Mouse (Mus musculus): ENCODE measurements around the gene Agrn.
"Not testable (repeated sequence)": the region's sequence is repeated elsewhere in the genome, so short reads cannot be mapped to it uniquely, and the experiment has no call there.

Agrn gene

DNA sequence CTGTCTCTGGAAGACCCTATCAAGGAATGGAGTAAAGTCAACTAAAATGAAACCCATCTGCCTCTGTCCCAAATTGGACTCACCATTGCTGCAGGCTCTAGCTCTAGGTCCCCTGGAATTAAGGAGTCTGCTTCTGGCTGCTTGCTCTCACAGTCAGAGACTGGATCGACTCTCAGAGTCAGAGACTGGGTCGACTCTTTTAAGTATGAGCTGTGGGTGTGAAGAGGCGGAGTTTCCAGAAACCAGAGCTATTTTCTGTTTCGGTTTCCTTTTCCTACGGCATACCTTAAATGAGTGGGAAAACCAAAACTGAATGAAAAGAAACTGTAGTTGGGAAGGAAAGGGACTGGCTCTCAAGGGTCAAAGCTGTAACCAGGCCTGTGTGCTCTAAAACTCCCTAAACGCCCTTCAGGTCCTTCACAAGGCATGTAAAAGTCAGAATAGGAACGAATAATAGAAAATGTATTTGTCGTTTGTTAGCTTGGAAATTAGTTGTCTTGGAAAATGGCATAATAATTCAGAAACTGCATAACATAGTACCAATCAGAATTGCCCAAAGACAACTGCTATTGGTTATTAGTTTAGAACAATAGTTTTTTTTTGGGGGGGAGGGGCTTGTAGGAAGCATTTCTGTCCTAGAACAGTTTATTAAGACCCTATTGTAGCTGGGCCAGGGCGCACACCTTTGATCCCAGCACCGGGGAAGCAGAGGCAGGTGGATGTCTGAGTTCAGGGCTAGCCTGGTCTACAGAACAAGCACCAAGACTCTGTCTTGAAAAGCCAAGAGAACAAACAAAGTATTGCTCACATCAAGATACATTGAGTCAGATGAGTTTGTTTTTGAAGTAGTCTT lies 3.6 kb upstream of the Agrn start, which contains the start of gene Isg15:
Gene Isg15 (minus strand): TSS at position 196 of the 853 bp plus-strand sequence.
- DNase-seq: peak; percentile 36

DNA sequence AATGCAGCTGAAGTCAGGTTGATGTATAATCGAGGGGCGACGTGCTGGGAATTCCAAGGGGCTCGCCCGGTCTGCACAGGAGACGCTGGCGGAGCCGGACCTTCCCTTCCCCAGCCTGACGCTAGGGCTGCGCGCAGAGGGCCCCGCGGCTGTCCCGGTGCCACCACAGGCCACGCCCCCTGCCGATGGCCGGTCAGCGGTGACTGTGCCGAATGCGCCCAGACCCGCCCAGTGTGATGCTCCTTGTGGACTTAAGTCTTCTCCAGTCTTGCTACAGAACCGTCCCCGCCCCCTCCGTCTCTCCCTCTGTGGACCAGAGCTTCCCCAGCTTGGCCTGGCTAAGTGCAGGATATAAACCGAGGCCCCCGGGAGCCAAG lies 529 bp upstream of the Agrn start:
- DNase-seq: peak; percentile 66

DNA sequence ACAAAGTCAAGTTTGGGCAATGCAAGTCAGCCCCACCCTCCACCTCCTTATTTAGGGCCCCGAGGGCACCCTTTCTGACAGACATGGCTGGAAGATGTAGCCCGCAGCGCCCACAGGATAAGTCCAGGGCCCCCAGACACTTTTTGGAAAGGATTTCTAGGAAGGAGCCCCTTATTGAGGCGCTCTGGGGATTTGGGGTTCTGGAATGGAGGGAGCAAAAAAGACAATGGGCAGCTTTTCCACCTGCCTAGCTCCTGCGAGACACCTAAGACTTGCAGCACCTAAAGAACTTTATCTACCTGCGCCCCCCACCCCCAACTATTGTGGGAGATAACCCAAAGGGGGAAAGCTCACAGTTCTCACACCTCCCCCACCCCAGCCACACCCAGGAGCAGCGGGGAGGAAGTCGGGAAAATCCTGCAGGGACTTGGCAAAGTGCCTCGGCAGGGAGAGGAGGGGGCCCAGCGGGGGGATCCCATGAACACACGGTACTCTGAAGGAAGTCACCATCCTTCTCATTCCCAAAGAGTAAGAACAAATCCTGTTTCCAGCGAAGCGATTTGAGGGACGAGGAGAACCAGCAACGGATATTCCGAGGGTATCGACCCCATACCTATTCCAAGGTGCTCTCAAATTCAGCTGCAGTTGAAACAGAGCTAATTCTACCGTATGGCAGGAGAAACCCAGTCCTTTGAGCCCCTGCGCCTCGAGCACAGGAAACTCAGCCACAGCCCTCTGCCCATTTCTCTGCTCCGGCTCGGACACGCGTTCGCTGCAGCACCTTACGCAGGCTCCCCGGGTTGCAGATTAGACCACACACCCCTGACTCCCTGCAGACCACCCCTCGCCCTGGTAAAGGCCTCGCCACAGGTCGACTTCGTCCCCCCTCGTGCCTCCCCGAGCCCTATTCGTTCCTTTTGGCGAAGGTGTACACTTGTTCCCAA lies 1.1 kb downstream of the Agrn start:
- DNase-seq: peak; percentile 29

DNA sequence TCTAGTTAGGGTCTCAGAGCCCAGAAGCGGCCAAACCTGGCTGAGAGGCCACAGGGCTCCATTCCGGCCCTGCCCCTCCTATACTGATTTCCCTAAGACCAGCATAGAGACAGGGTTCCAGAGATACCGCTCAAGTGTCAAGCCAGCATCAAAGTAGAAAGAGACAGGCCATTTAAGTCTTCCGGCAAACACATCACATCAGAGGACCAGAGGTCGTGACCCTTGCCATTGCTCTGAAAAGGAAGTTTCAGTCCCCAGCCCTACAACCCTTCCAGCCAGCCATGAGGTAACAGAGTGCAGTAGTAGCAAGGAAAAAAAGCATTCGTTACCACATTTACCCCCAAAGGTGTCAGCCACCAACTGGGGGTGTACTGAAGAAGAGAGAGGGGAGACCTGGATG lies 2.9 kb downstream of the Agrn start:
- no peak for DNase-seq

DNA sequence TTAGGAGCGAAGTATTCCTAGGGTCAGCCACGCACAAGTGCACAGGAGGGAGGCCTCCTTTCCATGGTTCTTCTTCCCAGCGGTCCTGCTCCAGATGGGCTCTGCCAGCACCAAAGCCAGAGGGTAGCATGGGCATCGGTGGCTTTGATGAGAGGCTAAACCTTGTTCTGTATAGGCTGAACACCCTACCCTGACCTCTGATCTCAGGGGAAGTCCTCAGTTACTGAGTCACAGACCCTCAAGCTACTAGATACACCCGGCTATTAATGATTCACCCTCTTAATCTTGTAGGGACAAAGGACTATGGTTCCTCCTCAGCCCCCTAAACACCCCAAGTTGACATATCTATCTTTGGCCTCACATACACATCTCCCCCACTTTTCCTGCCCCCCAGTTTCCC lies 3.4 kb downstream of the Agrn start:
- DNase-seq: no peak

DNA sequence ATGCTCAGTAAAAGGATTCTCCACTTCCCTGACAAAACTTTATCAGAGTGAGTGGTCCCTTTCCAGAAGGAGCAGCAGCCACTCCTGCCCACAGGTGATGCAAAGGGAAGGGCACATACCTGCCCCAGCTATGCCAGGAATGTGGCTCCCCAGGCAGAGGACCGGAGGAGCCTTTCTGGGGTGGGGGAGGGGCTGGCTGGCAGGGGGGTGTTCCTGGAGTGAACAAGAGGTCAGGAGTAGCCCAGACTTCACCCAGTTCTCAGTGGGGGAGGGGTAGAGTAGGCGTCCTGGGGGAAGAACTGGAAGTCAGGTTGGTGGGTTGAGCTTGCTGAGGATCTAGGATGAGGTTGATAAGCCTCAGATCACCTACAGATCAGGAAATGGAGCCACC lies 4.1 kb downstream of the Agrn start:
- no peak for DNase-seq

DNA sequence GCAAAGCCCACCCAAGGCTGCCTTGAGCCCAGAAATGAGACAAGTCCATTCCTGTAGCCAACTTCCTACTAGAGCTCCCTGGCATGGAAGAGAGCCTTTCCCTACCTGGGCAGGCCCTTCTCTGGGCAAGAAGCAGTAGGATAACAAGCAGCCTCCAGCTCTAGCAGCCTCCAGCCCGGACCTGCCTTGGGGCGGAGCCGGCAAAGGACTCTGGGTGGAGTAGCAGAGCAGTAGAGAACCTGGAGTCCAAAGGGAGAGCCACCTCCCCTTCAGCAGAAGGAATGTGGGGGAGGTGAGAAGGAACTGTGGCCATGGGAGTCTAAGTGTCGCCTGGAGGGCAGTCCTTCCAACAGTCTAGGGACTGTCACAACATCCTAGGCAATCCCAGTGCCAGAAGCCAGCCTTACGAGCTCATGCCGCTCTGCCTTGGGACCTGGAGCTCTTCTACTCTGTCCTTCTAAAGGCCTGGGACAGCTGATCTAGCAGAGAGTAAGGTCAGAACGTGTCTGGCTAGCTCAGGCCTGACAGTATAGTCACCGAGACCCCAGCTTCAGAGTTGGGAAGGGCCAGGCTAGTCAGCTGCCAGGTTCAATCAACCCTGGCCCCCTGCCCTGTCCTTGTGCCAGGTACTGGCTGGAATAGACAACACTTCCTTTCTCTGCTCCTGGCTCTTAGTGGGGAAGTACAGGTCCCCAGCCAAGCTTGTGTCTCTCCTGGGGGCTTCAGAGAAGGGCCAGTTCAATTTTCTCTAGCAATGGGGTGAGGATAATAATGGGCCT lies 4.7 kb downstream of the Agrn start:
- no peak for DNase-seq

DNA sequence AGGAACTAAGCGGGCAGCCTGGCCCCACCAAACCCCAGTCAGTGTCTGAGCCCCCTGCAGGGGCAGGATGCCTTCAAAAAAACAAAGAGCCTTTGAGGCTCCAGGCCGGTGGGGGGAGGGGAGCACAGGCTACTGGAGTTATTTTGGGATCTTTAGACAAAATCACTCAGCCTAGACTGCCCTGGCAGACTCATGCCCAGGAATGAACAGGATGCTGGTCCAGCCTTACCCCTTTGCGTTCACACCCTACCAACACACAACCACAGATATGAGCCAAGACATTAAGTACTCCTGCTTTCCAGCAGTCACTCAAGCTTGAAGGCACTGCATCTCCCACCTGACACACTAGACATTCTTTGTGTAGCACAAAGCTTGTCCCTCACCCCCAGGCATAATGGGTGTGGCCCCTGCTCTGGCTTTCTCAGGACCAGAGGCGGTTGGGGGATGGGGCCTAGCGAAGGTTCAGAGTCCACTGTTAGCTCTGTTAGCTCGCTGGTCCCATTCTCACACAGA lies 8.4 kb downstream of the Agrn start:
- no peak for DNase-seq

DNA sequence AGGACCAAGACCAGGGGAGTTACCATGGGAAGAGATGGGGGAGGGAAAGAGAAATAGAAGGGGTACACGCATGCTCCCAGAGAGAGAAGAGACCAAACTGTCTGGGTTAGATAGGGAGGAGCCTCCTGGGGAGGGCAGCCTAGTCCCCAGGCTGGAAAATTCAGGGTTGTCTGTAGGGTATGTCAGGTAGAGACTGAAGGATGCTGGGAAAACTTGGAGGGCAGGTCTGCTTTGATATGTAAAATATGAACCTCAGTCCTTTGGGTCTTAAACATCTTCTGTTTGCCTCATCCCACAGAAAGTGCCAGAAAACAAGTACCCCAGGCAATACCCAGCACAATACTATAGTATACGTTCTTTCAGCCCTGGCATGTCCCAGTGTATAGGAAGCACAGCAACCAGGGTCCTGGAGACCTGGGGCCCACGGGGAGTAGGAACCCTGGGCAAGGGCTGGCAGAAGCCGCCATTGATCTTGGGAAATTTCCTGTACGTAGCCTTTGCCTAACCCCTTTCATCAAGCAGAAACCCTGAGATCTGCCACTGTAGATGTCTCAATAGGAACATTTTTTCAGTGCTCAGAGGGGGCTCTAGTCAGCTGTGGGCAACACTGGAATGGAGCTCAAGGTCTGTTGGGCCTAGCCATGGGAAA lies 9.0 kb downstream of the Agrn start:
- no peak for DNase-seq

DNA sequence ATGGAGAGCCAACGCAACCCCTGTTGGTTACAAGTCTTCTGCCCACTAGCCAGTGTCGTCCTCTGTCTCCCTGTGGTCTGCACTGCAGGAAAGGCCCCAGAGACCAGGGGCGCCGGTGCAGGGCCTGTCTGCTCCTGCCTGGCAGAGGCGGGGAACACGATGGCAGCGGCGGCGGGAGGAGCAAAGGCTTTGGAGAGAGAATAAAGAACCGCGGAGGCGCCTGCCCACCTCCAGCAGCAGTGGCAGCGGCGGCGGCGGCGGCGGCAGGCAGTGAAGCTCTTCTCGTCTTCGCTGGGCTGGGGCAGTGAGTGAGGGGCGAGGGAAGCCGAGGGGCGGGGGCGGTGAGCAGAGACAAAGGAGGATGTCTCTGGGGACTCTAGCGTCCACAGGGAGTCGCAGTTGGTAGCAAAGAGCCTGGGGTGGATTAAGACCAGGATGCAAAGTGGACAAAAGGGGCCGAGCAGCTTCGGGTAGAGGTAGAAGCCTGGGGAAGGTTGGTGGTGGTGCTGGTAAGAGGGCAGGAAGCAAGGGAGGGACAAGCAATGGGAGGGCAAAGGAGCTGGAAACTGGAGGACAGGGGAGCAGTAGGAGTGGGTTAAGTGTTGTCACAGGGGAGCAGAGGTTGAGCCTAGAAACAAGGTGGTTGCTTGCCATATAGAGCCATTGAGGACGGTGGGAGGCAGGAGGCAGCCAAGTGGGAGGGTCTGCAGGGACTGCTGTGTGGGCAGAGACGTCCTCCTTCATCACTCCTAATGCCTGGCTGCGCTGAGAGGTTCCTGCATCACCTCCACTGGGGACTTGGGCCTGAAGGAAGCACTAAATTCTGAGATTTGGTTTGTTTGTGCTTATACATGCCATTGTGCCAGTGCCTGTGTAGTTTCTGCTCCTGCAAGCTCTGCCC lies 11.1 kb downstream of the Agrn start:
- no peak for DNase-seq

DNA sequence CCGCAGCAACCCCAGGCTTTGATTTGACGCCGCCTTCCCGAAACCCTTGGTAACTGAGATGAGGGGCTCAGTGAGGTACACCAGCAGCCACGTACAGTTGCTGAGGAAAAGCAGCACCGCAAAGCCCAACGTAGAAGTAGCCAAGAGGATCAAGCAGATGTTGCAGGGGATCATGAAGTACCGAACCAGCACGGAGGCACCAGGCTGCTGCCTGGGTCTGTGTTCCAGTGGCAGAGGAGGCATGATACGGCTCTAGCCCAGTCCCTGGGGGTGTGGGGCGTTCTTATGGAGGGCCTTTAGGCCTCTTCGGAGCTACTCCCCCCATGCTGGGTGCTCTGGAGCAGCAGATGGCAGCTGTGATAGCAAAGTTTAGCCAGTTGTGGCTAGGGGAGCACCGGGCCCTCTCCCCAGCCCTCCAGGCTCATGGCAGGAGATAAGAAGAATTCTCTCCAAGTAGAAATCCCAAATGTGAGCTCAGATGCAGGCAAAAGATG lies 11.8 kb downstream of the Agrn start:
- no peak for DNase-seq

DNA sequence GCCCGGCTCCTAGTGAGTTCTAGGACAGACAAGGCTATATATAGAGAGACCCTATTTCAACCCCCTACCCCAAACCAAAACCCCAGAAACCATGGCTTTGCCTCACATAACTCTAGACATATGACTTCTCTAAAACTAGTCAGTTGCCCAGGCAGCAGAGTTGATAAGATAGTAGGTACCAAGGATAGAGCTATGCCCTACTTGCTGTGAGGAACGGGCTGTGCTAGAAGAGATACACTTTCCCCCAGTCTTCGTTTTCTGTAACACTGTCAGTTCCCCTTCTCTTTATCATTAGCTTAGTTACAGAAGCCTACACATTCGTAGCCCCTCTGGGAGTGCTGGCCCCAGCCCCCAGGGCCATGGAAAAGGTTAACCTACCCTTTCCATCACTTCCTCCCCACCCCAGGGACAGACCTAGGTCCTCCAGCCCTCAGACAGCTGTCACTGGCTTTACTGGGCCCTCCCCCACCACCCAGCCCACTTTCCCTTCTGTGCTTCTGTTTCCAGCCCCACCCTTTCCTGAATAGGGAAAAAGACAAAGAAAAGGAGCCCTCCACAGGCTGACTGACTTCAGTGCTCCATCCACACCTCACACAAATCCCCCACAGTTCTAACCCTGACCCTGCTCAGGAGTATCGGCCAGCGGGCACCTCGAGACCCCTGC lies 12.9 kb downstream of the Agrn start:
- DNase-seq: no peak

DNA sequence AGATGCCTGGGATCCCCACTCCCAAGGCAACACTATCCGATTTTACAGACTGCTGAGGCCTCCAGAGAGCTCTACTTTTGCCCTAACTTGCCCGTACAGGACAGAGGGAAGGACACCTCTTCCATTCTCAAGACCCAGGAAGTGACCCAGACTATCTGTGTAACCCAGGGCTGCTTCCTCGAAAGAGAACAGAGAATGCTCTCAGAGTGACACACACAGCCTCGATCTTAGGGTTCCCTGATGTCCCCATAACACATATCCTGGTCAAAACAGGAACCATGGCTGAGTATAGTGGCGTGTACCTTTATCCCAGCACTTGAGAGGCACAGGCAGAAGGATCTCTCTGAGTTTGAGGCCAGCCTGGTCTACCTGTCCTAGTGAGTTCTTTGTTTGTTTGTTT lies 13.5 kb downstream of the Agrn start:
- no peak for DNase-seq

DNA sequence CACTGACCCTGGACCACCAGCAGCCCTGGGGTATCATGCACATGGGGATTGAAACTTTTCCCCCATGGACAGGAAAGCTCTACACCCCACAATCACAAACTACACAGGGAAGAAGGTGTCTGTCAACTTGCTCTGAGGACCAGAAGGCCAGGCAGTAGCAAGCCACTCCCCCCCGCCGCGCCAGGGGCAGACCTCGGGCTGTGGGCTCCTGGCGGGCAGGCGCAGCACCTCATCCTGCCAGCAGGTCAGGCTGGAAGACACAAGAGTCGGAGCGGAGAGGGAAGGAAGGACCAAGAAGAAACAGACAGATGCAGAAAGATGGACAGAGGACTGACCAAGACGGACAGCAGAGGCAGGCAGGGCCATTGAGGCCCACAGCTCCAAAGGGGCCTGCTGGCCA lies 19.7 kb downstream of the Agrn start:
- no peak for DNase-seq

DNA sequence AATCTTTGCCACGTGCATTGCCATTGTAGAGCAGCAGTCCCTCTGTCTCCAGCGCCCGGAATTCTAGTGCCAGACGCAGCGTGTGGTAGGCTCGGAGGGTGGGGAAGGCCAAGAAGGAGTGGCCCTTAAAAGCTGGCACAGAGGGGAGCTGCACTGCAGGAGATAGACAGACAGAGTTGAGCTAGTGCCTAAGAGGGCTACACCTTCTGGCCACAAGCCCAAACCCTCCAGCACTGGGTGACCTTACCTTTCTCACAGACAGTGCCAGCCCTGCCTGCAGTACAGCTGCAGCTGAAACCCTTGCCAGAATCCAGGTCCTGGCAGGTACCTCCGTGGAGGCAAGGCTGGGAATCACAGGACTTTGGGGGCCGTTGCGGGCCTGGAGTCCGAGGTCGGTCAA lies 25.5 kb downstream of the Agrn start:
- DNase-seq: no peak

DNA sequence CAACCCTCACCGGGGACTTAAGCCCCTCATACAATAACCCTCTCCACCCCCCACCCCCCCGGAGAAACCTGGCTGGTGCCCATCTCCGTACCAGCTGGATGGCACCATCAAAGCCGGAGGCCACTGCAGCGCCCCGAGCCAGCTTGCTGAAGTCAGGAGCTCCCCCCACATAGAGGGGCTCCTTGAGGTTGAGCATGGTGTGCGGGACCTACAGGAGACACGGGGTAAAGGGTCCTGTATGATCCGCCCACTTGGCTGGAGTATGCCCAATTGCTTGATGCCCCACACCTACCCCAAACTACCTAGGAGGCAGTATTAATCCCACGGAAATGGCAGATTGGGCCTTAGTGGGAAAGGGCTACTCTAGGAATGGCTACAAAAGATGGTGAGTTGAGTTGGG lies 28.2 kb downstream of the Agrn start:
- DNase-seq: no peak

DNA sequence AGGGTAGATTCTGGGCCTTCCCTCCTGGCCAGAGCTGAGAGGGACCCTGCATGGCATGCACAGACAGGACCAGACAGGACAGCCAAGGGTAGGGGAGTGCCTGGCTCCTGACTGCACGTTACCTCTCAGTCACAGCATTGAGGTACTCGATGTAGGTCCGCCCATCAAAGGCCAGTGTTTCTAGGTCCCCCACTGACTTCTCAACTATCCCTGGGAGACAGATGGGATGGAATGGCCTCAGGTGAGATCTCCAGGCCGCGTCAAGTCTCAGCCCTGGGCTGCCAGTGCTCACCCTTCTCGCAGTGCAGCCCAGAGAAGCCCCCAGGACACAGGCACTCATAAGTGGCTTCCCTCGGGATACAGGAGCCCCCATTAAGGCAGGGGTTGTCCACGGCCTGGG lies 28.7 kb downstream of the Agrn start:
- DNase-seq: no peak

DNA sequence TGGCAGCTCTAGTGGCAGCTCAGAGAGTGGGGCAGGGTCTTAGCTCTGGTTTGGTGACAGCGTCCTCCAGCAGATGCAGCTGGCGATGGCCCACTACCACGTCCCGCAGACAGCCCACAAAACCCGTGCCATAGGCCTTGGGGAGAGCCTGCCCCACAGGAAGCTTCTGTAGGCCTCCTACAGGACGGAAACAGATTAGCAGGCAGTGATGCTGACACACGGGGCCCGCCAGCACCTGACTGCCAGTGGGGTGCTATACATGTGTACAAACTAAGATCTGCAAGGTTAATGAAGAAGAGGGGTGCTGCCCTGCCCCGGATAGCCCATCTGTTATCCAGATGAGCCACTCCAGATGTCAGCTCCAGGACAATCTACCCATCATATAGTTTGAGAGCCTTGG lies 30.8 kb downstream of the Agrn start:
- peak; percentile 40 for DNase-seq

DNA sequence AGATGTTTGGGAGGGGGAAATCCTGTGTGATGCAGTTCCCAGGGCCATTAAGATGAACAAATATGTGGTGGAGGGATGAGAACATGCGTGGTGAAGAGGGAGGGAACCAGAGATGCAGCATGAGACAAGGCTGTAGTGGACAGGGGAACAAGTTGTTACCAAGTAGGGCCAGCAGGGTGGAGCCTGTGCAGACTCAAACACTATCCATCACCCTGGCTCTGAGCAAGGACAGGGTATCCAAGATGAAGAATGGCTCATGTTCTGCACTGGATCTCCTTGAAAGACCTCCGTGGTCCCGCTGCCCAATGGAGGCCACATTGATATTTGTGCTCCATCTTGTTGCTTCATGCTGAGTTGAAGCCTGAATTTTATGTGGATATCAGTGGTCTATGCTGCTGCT lies 42.5 kb downstream of the Agrn start:
- no peak for DNase-seq

DNA sequence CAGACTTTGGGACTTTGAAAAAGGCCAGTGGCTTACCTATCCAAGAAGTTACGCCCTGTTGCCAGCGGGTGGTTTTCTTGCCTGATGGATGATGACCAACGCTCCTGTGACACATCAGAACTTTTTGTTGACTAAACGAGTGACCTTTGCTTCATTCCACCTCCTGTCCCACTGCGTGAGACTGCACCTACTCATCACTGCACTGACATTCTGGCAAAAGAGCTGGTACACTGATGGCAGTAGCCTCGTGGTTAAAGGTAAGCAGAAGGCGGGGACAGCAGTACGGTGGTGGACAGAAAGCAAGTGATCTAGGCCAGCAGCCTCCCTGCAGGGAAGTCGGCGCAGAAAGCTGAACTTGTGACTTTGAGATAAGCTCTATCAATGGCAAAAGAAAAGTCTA lies 46.4 kb downstream of the Agrn start:
- not testable (repeated sequence) for DNase-seq
